Mouse (Mus musculus): ENCODE data around the gene Sap30. TPM values are rescaled to one million over a fixed set of nuclear protein-coding genes. Genes with fewer than 3 reads are reported as not detected.

The Sap30 gene
- polyA plus RNA-seq (2017; shearing (Covaris generic)) = 1 to 10 TPM; 5.1 to 6.9 TPM

GRCm38 (mm10) chr8:57487441-57488155 lies at the start of gene Sap30:
Gene Sap30, minus strand, starts transcription at chr8:57487860.

GRCm38 (mm10) chr8:57511316-57512118 lies 23.9 kb upstream of the Sap30 start, which contains the start of gene Hmgb2:
Gene Hmgb2, plus strand, starts transcription at chr8:57511907.

GRCm38 (mm10) chr8:57455765-57456164 lies 31.9 kb downstream of the Sap30 start, which contains the start of gene Scrg1:
Gene Scrg1, plus strand, starts transcription at chr8:57455923.

Other genes starting within 250 kb of the Sap30 start
- gene Hand2, start 166.9 kb downstream of the Sap30 start, polyA plus RNA-seq (2017; shearing (Covaris generic)) = not detected
- not detected for gene Scrg1, start 31.9 kb downstream of the Sap30 start, polyA plus RNA-seq (2017; shearing (Covaris generic))
- 100 to 1,000 TPM; 162 to 255 TPM for gene Hmgb2, start 24.0 kb upstream of the Sap30 start, polyA plus RNA-seq (2017; shearing (Covaris generic))
- 10 to 100 TPM; 24.0 to 29.5 TPM for gene Galnt7, start 165.2 kb upstream of the Sap30 start, polyA plus RNA-seq (2017; shearing (Covaris generic))